Mouse (Mus musculus): Measurements from ENCODE around the gene Rex1bd.

Gene Rex1bd

DNA sequence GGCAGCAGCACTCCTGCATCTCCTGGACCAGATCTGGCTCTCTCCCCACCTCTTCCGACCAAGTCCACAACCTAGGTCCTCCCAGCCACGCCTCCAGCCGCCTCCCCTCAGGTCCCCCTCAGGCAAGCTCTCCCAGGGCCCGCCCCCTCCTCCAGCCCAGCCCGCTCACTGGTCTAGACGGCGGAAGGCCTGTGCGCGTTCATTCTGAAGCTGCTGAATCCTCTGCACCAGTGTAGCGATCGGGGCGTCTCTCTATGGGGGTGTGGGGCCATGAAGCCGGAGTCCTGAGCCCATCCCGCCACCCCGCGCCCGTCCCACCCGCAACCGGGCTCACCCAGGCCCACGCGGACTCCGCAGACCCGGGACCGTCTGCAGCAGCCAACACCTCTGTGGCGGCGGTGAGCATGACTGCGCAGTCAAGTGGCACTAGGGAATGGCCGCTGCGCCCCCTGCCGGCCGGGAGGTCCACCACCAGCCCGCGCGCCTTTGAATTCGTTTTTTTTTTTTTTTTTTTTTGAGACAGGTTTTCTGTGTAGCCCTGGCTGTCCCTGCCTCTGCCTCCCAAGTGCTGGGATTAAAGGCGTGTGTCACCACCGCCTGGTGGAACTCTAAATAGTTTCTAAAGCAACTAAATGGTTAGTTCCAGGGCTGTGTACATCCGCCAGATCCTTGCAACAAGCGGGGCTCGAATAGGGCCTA lies at the start of gene Rex1bd:
Gene Rex1bd (minus strand): TSS at position 425 of the 699 bp plus-strand sequence.
- DNase-seq (ENCODE audit: low read depth, low spot score), result peak; percentile 83

DNA sequence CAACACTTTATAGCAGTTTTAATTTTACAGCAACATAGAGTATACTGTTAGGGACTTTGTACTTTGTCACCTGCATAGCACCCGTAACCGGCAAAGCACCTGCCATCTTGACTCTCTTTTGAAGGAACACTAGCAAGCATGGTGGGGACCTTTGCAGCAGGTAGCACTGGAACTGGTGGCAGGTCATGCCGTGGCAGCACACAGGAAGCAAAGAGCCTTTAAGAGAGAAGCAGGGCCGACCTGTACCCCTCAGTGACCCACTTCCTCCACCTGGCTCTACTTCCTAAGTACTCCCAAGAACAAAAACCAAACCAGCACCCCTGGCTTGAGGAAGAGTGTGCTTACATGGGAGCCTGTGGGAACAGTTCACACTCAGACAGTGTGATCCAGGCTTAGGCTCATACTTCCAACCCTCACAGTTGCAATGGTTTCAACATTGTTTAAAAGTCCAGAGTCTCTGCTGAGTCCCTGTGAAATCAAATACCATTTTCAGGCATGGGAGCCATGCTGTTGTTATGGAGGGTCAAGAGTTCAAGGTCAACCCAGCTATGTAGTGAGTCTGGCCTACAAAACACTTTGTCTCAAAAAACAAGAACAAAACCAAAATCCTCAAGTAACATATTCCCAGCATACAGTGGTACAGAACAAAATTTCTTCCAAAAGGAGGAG lies 48.7 kb upstream of the Rex1bd start:
- DNase-seq (ENCODE audit: low read depth, low spot score), result no peak

DNA sequence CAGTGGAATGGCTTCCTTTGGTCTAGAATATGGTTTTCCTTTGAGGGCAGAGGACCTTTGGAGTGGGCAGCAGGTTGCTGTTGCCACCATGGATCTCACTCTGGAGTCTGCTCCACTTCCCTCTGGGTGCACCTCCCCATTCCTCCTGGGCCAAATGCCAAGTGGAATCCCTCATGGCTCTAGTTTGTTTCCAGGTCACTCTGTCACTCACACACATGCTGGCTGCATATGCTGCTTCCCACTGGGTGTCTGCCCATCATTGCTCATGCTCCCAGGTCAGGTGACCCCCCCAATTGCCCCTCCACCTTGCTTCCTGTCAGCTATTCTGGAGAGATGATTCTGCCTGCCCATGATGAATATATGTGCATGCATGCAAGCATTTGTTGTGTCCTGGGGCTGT lies 47.2 kb upstream of the Rex1bd start:
- DNase-seq (ENCODE audit: low read depth, low spot score), result no peak

DNA sequence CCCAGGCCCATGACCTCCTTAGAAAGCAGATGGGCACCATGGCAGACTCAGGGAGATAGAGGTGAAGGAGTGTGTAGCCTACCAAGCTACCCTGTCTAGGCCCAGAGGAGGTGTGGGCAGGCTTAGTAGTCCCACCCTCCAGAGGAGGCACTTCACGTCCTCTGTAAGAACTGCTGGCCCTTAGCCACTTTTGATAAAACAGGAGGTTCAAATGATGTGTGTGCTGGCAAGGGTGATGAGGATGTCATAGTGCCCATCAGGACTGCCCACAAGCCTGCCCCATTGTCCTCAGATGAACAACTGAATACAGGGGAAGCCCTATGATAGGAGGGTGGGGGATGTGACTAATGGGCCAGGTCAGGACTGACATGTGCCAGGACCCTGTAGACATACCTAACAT lies 46.3 kb upstream of the Rex1bd start:
- no peak for DNase-seq (ENCODE audit: low read depth, low spot score)

DNA sequence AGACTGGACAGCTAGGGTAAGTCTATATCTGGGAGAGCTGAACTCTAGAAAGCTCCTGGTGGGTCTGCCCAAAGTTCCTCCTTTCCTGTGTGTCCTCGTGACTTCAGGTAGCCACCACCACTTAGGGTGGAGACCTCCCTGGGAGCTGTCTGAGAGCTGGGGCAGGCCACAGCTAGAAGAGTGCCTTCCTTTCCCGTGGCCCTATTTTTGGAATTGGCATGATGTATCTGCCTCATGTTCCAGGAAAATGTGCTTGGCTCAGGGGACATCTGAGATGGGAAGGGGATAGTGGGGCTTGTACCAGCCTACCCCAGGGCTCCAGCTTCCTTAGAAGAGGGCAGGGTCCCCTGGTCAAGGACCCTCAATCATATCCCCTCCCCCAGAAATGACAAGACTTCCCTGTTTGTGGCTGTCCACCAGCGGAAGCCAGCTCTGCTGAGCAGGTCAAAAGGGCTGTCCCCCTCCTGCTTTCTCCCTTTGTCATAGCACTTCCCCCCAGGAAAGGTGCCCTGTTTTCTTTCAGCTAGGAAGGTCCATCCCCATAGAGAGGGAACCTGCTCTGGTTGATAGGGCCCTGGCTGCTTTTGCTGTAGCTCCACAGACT lies 45.1 kb upstream of the Rex1bd start:
- DNase-seq (ENCODE audit: low read depth, low spot score), result no peak

DNA sequence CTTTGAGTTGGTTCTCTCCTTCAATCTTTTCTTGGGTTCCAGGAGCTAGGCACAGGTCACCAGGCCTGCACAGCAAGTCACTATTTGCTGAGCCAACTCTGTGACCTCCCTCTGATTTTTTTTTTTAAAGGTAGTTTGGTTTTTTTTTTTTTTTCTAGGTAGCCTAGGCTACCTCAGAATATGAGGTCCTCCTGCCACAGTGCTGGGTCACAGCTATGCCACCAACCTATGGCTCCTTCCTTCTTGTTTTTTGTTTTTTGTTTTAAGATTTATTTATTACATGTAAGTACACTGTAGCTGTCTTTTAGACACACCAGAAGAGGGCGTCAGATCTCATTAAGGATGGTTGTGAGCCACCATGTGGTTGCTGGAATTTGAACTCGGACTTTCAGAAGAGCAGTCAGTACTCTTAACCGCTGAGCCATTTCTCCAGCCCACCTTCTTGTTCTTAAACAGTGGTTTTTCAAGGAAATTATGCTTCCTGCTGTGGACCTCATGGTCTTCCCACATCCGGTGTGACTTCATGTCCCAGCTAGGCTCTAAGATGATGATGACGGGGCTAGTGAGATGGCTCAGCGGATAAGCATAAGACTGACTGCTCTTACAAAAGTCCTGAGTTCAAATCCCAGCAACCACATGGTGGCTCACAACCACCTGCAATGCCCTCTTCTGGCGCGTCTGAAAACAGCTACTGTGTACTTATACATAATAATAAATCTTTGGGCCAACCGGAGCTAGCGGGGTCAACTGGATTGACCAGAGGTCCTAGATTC lies 43.0 kb upstream of the Rex1bd start:
- DNase-seq (ENCODE audit: low read depth, low spot score), result no peak

DNA sequence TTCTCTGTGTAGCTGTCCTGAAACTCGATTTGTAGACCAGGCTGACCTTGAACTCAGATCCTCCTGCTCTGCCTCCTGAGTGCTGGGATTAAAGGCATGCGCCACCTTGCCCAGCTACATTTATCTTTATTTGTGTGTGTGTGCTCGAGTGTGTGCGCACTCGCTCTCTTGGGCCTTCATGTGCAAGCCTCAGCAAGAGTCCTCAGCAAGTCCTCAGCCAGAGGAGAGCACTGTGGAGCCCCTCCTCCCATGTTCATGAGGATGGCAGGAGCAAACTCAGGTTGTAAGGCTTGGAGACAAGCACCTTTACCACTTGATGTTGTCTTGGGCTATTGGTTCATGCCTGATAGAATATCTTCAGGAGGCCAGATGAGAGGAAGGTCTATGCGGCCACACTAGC lies 41.2 kb upstream of the Rex1bd start:
- DNase-seq (ENCODE audit: low read depth, low spot score), result no peak

DNA sequence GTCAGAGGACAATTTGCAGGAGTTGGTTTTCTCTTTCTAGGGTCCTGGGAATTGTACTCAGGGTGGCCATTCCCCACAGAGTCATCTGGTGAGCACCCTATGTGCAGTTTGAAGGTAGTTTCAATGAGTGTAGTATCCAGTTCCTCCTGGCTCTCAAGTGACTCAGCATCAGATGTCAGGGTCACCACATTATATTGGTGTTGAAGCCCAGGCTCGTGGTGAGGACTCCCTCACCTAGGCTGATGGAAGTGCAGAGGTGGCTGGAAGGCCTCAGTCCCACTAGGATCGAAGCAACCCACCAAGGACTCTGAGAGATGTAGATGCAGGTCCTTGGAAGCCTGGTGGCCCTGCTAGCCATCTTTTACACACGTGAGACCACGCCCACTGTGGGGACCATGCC lies 39.9 kb upstream of the Rex1bd start:
- DNase-seq (ENCODE audit: low read depth, low spot score), result no peak

DNA sequence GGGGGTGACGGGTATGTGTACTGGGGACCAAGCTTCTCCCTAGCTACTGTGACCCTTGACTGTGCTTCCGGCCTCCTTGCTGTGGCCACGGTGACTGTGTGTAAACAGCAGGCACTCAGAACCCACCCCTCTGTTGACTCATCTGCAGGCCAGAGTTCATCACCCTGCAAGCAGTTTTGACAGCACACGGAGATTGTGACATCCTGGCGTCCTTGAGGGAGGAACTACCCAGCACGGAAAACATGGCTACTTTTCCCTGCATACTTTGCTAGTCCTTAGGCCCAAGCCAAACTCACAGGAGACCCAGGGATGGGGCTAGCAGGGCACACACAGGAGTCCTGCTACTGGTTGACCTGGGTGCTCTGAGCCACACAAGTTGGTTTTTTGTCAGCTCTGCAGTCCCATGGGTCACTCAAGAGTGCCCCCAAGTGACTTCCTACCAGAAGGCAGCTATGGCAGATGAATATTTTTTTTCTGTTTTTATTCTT lies 37.7 kb upstream of the Rex1bd start:
- DNase-seq (ENCODE audit: low read depth, low spot score), result no peak

DNA sequence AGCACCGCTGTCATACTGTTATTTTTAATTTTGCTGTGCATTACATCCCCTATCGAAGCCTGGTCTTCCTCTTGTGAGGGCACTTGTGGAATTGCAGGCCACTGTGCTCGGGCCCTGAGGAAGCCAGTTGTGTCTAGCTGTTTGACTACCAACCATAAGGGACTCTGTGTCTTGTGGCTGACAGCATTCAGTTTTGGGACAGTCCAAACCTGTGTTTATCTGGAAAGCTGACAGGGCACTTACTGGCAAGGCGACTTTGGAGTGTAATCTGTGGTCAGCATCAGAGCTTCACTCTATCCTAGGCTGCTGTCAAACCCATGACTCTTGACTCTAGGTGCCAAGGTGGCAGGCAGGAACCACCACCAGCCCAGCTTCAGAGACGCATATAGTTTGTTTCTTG lies 34.5 kb upstream of the Rex1bd start:
- DNase-seq (ENCODE audit: low read depth, low spot score), result no peak

DNA sequence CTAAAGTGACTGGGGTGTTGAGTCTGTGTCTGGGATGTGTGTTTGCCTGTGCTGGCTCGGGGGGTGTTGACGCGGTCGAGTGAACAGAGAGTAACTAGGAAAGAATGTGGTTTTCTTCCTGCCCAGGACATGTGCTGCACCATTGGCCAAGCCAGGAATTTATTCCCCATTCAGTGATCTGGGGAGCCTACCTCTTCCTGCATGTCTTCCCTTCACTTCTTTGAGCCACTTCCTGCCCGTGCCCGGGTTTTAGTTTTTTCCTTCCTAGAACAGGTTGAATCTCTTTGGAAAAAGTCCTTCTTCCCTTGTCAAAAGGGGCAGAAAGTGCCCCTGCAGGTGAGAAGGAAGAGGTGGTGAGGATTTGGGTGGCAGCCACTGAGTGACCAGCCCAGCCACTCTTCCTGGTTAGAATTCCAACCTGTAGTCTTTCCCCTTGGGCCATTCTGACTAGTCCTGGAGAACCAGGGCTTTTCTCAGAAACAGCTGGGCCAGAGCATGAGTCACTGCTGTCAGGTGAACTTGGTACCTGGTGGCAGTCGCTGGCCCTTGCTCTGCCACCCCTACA lies 34.0 kb upstream of the Rex1bd start:
- no peak for DNase-seq (ENCODE audit: low read depth, low spot score)

DNA sequence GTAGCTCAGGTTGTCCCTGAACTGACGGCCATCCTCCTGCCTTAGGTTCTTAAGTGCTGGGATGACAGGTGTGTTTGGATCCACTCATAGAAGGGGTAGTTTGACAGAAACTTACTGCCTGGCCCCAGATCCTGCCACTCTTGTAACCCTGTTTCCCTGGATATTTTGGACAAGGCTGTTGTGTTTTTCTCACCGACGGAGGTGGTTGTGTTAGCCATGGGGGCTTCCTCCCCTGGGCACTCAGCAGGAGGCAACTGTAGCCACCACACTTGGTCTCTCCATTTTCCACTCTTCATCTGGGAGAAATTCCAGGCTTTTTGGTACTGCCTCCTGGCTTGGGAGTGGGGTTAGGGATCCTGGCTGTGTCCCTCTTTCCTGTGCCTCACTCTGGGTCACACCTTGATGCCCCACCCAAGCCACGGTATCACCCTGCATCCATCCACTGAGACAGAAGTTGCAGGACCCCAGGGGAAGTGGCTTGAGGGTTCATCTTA lies 33.5 kb upstream of the Rex1bd start:
- no peak for DNase-seq (ENCODE audit: low read depth, low spot score)

DNA sequence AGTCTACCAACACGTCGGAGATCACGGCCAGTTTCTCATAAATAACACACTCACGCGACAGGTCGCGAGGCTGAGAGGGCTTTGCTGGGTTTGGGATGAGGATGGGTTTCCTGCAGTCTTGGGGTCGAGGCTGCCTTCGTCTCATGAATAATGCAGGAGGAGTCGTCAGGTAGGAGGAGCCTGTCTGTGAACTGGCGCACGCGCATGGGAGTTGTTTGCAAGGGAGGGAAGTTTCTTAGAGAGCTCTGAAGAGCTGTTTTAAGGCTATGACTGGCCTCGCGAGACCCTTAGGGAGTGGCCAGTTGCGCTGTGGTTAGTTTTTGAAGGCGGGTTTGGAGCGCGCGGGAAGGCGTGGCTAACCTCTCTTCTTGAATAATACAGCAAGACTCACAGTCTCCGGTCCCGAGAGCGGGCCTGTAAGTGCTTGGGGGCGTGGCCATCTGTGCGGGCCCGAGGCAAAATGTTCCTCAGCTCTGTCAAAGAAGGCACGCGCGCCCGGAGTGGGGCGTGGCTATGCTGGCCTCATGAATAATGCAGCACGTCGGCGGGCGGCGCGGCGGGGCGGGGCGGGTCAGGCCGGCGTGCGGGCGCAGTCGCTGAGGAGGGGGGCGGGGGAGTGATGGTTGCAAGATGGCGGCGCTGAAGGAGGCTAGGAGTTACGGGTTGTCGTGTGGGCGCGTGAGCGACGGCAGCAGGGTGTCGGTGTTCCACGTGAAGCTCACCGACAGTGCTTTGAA lies 32.7 kb upstream of the Rex1bd start, which contains the start of gene Ell:
Gene Ell (plus strand): TSS at position 381 of the 737 bp plus-strand sequence.
- peak; percentile 96 for DNase-seq (ENCODE audit: low read depth, low spot score)

DNA sequence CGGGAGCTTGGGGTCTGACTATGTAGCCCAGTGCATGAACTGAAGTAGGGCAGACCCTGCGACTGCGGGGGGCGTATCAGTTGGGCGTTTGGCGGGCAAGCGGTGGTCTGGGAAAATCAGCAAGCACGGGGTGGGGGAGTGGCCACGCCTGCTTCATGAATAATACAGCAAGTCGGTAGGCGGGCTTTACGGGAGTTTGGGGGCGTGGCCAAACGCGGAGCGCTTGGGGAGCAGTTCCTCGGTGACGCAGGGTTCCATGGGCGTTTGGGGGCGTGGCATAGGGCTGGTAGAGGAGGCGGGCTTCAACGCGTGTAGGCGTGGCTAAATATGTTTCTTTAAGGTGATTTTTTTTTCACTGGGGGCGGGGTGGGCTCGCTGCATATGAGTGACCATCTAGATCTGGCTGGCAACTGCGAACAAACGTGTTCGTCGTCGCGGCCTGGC lies 32.1 kb upstream of the Rex1bd start:
- peak; percentile 97 for DNase-seq (ENCODE audit: low read depth, low spot score)

DNA sequence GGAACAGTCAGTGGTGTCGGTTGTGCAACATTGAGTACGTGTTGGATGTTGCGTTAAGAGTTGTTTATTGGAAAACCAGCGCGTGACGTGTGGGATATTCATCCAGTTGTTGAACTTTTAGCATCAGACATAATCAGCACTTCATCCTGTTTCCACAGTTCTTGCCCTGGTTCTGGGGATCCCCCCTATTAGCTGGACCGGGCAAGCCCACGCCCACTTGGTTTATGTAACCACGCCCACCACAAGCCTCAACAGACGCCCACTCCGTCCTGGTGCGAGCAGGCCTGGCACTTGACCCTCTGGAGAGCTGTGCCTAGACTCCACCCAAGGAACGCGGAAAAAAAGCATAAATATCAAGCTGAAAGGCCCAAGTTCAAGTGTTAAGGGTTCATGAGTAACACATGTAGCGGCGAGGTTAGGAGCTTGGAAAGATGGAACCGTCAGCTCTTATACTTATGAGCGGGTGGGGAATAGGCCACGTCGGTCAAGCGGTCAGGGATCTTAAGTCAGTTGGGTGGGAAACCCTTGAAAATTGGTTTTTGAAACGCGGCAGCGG lies 31.6 kb upstream of the Rex1bd start:
- DNase-seq (ENCODE audit: low read depth, low spot score), result no peak

DNA sequence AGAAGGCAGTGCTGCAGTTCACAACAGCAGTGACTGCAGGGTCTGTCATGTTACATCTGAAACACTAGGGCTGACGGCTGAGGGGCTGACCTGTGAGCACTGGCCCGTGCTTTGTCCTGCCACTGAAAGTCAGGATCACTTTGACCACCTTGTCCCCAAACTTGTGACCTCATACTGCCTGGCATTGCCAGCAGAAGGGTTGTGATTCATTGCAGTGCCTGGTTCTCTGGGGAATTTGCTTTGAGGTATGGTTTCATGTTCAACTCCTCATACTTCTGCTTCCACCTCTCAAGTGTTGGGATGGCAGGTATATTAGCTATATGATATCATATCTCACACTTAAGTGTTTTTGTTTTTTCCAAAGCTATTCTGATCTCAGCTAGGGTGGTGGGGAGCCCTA lies 29.1 kb upstream of the Rex1bd start:
- DNase-seq (ENCODE audit: low read depth, low spot score), result no peak

DNA sequence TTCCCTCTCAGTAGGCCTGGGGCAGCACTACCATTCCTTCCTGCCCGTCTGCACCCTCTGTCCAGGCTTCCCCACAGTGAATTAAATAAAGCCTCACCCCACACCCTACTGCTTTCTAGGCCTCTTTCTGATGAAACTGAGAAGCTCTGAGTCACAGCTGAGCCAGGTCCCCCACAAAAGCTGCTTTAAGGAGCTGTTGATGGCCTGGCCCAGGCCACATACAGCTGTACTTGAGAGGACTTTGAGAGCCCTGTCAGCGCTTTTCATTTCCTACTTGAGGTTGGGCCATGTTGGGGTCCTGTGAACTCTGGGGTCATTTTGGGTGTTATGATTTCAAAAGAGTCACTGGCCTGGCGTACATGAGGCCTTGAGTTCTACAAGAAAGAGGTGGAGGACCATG lies 28.7 kb upstream of the Rex1bd start:
- DNase-seq (ENCODE audit: low read depth, low spot score), result no peak

DNA sequence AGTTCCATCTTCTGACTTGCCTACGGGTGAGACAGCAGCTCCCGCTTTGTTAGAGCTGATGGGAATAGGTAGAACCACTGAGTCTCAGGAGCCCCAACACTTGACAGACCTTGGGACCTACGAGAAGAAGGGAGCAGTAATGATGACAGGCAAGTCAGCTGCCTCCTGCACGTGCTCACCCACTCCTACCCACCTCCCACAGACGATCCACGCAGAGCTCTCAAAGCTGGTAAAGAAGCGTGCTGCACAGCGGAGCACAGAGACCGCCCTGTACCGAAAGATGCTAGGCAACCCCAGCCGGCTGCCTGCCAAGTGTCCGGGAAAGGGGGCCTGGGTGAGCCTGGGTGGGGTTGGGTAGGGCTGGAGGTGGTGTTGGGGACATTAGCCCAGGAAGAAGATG lies 27.7 kb upstream of the Rex1bd start:
- no peak for DNase-seq (ENCODE audit: low read depth, low spot score)

DNA sequence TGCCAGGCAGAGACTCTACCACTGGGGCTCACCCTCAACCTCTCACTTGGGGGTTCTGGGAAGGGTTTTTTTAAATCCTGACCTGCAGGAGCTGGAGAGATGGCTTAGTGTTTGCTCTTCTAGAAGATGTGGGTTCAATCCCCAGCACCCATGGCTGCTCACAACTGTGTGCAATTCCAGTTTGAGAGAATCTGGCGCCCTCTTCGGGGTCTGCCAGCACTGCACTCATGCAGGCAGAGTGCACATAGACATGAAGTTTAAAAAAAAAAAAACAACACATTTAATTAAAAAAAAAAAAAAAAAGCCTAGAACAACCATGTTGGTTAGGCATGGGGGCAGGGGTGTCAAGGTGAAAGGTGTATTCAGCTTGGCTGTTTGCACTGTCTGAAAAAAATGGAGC lies 23.8 kb upstream of the Rex1bd start:
- DNase-seq (ENCODE audit: low read depth, low spot score), result no peak

DNA sequence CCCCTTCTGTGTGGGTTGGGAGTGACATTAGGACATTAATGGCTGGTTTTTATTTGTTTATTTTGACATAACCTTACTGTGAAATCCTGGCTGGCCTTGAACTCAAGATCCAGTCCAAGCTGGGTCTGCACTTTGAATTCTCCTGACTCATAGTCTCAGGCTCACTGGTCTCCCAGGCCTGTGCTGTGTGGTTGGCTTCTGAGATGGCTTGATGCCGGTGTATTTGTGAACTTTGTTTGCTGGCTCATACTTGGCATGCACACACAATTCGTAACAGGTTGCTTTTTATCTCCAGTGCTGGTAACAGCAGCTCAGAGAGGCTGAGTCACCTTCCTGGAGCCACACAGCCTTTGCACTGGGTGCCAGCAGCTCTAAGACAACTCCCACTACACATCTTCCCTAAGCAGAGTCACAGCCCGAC lies 23.2 kb upstream of the Rex1bd start:
- DNase-seq (ENCODE audit: low read depth, low spot score), result no peak

Data from brain, embryonic 18.5 days (tissue).